Mouse (Mus musculus): Measurements from ENCODE around the gene Upk1a. TPM values are rescaled to one million over a fixed set of nuclear protein-coding genes. Genes with fewer than 3 reads are reported as not detected.

Upk1a gene
- total RNA-seq, 2 experiments from 2014 or later = 0.48 to 0.96 TPM

DNA sequence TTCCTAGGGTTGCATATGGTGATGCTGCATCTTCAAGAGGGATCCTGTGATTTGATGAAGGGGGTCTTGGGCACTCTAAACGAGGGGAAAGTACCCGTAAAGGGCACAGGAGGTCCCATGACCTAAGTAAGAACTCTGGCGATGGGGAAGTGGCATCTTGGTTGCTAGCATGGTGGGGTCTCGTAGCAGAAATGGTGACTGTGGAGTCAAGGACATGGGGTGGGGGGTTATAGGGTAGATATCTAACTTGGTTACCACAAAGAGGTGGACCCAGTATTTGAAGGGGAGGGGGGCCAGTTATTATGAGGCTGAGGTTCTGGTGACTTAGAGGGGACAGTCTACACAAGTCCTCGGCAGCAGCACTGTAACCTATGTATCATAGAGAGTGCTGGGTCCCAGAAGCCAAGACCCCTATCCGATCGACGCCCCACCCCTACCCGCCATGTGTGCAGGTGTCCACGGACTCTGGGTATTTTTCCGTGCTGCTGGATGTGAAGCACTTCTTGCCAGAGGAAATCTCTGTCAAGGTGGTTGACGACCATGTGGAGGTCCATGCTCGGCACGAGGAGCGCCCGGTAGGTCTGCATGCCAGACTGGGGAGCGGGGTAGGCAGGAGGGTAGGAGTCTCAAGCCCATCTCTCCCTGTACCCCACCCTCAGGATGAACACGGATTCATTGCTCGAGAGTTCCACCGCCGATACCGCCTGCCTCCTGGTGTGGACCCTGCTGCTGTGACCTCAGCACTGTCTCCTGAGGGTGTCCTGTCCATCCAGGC is 58.6 kb downstream of the Upk1a start:
- no peak for TF ChIP-seq CTCF (IDR thresholded peaks at IDR 0.05)
- no peak overlapping the region for H3K4me3 ChIP-seq
- intact Hi-C loops (cut with DNase I) = loop anchor here (2.0 kb wide), 1 partner anchor 63 kb away; no protein-coding TSS in a partner anchor
- H3K27ac ChIP-seq = no peak overlapping the region
- DNase-seq (ENCODE audit: extremely low spot score in 1 of 2, low spot score in 2 of 2) = no peak

Small RNAs within 50 kb of the gene (microRNA-seq; reads per million reads assigned to microRNA genes)
- 0.48 to 1.2 reads per million in 2 experiments for gene Mir3569

Other genes starting within 250 kb of the Upk1a start
- gene Tyrobp, start 199.1 kb downstream of the Upk1a start, total RNA-seq (2021) = 10 to 100 TPM; 25.9 to 26.6 TPM
- 1 to 10 TPM in 1 of 2 experiments, not detected in 1; 3.1 TPM for gene Hcst, start 193.0 kb downstream of the Upk1a start, total RNA-seq (2021)
- gene Nfkbid, start 191.1 kb downstream of the Upk1a start, total RNA-seq (2021) = 1 to 10 TPM; 3.9 to 5.1 TPM
- gene Aplp1, start 167.3 kb downstream of the Upk1a start, total RNA-seq (2021) = 1,000 to 10,000 TPM; 1,205 to 1,260 TPM
- gene Kirrel2, start 155.2 kb downstream of the Upk1a start, total RNA-seq (2021) = 10 to 100 TPM; 11.0 to 11.9 TPM
- gene Nphs1, start 154.5 kb downstream of the Upk1a start, total RNA-seq (2021) = 1 to 10 TPM in 1 of 2 experiments, under 1 TPM in 1; 0.79 to 1.1 TPM
- not detected for gene Prodh2, start 119.2 kb downstream of the Upk1a start, total RNA-seq (2021)
- 100 to 1,000 TPM; 182 to 220 TPM for gene Arhgap33, start 77.8 kb downstream of the Upk1a start, total RNA-seq (2021)
- gene Hspb6, start 60.7 kb downstream of the Upk1a start, total RNA-seq (2021) = 1 to 10 TPM; 4.4 to 5.0 TPM
- gene Proser3, start 60.5 kb downstream of the Upk1a start, total RNA-seq (2021) = 1 to 10 TPM; 4.9 to 5.2 TPM
- 10 to 100 TPM; 42.9 to 43.2 TPM for gene Lin37, start 53.0 kb downstream of the Upk1a start, total RNA-seq (2021)
- 10 to 100 TPM; 67.4 to 74.4 TPM for gene U2af1l4, start 49.5 kb downstream of the Upk1a start, total RNA-seq (2021)
- 1 to 10 TPM; 6.4 to 8.8 TPM for gene Gm49396, start 49.5 kb downstream of the Upk1a start, total RNA-seq (2021)
- gene Psenen, start 49.2 kb downstream of the Upk1a start, total RNA-seq (2021) = 10 to 100 TPM; 84.9 to 93.8 TPM
- 1 to 10 TPM; 3.8 to 6.6 TPM for gene Igflr1, start 47.4 kb downstream of the Upk1a start, total RNA-seq (2021)
- 10 to 100 TPM; 53.4 to 57.4 TPM for gene Kmt2b, start 24.1 kb downstream of the Upk1a start, total RNA-seq (2021)
- gene Zbtb32, start 13.9 kb downstream of the Upk1a start, total RNA-seq (2021) = not detected
- gene Cox6b1, start 13.3 kb upstream of the Upk1a start, total RNA-seq (2021) = 100 to 1,000 TPM; 565 to 587 TPM
- gene Etv2, start 23.0 kb upstream of the Upk1a start, total RNA-seq (2021) = not detected
- gene Rbm42, start 37.5 kb upstream of the Upk1a start, total RNA-seq (2021) = 10 to 100 TPM; 67.7 to 67.8 TPM
- 1 to 10 TPM; 4.7 to 5.2 TPM for gene Haus5, start 52.1 kb upstream of the Upk1a start, total RNA-seq (2021)
- gene Pmis2, start 58.8 kb upstream of the Upk1a start, total RNA-seq (2021) = not detected
- not detected for gene 2200002J24Rik, start 86.1 kb upstream of the Upk1a start, total RNA-seq (2021)
- gene Atp4a, start 99.4 kb upstream of the Upk1a start, total RNA-seq (2021) = under 1 TPM; 0.70 TPM
- gene Tmem147, start 116.7 kb upstream of the Upk1a start, total RNA-seq (2021) = 100 to 1,000 TPM; 119 to 127 TPM
- not detected for gene Gapdhs, start 130.8 kb upstream of the Upk1a start, total RNA-seq (2021)
- 1 to 10 TPM; 7.8 to 8.7 TPM for gene Sbsn, start 138.6 kb upstream of the Upk1a start, total RNA-seq (2021)
- gene Dmkn, start 150.9 kb upstream of the Upk1a start, total RNA-seq (2021) = 1 to 10 TPM; 1.9 to 2.1 TPM
- gene Krtdap, start 175.0 kb upstream of the Upk1a start, total RNA-seq (2021) = not detected
- not detected for gene Ffar2, start 210.9 kb upstream of the Upk1a start, total RNA-seq (2021)
- not detected for gene Ffar3, start 243.3 kb upstream of the Upk1a start, total RNA-seq (2021)
- gene Ffar1, start 248.7 kb upstream of the Upk1a start, total RNA-seq (2021) = not detected

Measured in left cerebral cortex, adult 2 months (tissue).